Mouse (Mus musculus) heart, postnatal 0 days (tissue): ENCODE results near the gene Syn2.

Experiments used
- CTCF ChIP-seq: IDR thresholded peaks from 2 replicates; pipeline ENCODE4 v1.5.1; 2016; ENCODE audit warnings: antibody characterized with exemption, control low read depth, low read depth
- EP300 ChIP-seq: IDR thresholded peaks from 2 replicates; pipeline ENCODE4 v1.6.1; 2016; ENCODE audit warnings: antibody characterized with exemption, low read depth

DNA sequence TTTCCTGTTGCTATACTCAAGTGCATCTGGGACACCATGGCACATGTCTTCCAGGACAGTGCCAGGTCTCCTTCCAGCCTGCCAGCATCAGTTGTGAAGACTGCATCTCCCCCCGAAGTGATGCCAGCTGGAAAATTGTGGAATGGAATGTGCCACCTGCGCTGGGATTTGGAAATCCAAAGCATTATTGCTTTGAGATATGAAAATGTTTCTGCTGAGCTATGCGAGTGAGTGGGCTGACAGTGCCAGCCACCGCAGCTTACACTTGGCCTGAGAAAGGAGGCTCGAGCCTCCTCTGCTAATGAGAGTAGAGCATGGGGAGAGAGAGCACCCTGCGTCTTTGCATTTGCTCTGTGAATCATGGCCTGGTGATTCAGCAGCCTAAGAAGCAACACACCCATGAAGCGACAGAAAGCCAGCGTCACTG is 86.5 kb downstream of the Syn2 start:
- no peak for TF ChIP-seq CTCF
- TF ChIP-seq EP300 = no peak
